Mouse (Mus musculus) embryonic facial prominence, embryonic 11.5 days (tissue): ENCODE results near the gene Cfap99. TPM values are rescaled to one million over a fixed set of nuclear protein-coding genes. Genes with fewer than 3 reads are reported as not detected.

Experiments used
- ATAC-seq: fragments of 200-750 bp; cut with Nextera tagmentation; replicated peaks from 2 replicates; pipeline ENCODE4 v1.8.0; 2017; ENCODE audit warnings: low read depth; ENCODE audit not compliant: insufficient number of reproducible peaks, low FRiP score, low TSS enrichment
- DNase-seq: peaks from one replicate; pipeline ENCODE4 v3.0.0-alpha.2; 2015; ENCODE audit warnings: low spot score
- H3K27ac ChIP-seq: fragments of 300-500 bp; sonication (generic); replicated peaks from 2 replicates; pipeline ENCODE4 v1.5.1; 2014; ENCODE audit warnings: mild to moderate bottlenecking, low read depth, low read length, control low read depth
- H3K27me3 ChIP-seq: fragments of 300-500 bp; sonication (generic); 2 replicates; pipeline ENCODE4 v1.6.1; 2014; ENCODE audit warnings: mild to moderate bottlenecking, low read length, moderate library complexity, mixed read lengths; ENCODE audit not compliant: control insufficient read depth, insufficient read depth
- H3K36me3 ChIP-seq: fragments of 300-500 bp; sonication (generic); replicated peaks from 2 replicates; pipeline ENCODE4 v1.6.1; 2014; ENCODE audit warnings: low read depth, mild to moderate bottlenecking, low read length, moderate library complexity, mixed read lengths; ENCODE audit not compliant: control insufficient read depth, insufficient read depth
- H3K4me1 ChIP-seq: fragments of 300-500 bp; sonication (generic); 2 replicates; pipeline ENCODE4 v1.6.1; 2014; ENCODE audit warnings: low read length, mixed read lengths; ENCODE audit not compliant: control insufficient read depth, insufficient read depth
- H3K4me2 ChIP-seq: fragments of 300-500 bp; sonication (generic); 2 replicates; pipeline ENCODE4 v1.6.1; 2014; ENCODE audit warnings: low read depth, mild to moderate bottlenecking, control low read depth, low read length, moderate library complexity
- H3K4me3 ChIP-seq: fragments of 300-500 bp; sonication (generic); 2 replicates; pipeline ENCODE4 v1.5.1; 2014; ENCODE audit warnings: low read depth, low read length, control low read depth
- H3K9ac ChIP-seq: fragments of 300-500 bp; sonication (generic); replicated peaks from 2 replicates; pipeline ENCODE4 v1.6.1; 2014; ENCODE audit warnings: mild to moderate bottlenecking, control low read depth, low read length
- H3K9me3 ChIP-seq: fragments of 300-500 bp; sonication (generic); replicated peaks from 2 replicates; pipeline ENCODE4 v1.6.1; 2016; ENCODE audit warnings: mild to moderate bottlenecking, low read length, inconsistent platforms, mixed read lengths; ENCODE audit not compliant: control insufficient read depth
- WGBS: fragments of 180-500 bp; shearing (Covaris S2); extraction: QIAGEN DNeasy Blood & Tissue Kit; methylation state at CpG from one replicate; pipeline ENCODE4 v1.1.7; 2014; 5-methylcytosine and 5-hydroxymethylcytosine counted together
- polyA plus RNA-seq: library from polyadenylated mRNA; unstranded; fragments of >200 nt; fragmentation: Nextera tagmentation; extraction: Ambion mirVana; gene quantifications from 2 replicates; pipeline ENCODE4 v1.2.1, GENCODE M21; 2014

Cfap99 gene
- polyA plus RNA-seq, 1 experiment from 2014 or later, result not detected

- 81% methylated on average over 5 of the region's 5 CpGs for WGBS
- no peak overlapping the region for H3K9ac ChIP-seq
- no peak overlapping the region for H3K27ac ChIP-seq
- no peak overlapping the region for H3K4me2 ChIP-seq
- DNase-seq (no peak), ATAC-seq (no peak)
- no peaks in the 10 kb centered on the region for H3K36me3 ChIP-seq
- no peaks in the 10 kb centered on the region for H3K9me3 ChIP-seq
- no peaks in the 10 kb centered on the region for H3K4me1 ChIP-seq
- no peak overlapping the region for H3K4me3 ChIP-seq
- peaks cover 31% of the 10 kb centered on the region for H3K27me3 ChIP-seq
Observed at GRCm38 (mm10) chr5:34283355-34283754, 5.0 kb upstream of the Cfap99 start.

- H3K9me3 ChIP-seq, result no peaks in the 10 kb centered on the region
- WGBS, result 33% methylated on average over 3 of the region's 3 CpGs
- H3K4me1 ChIP-seq, result no peaks in the 10 kb centered on the region
- no peak overlapping the region for H3K27ac ChIP-seq
- no peaks in the 10 kb centered on the region for H3K36me3 ChIP-seq
- no peak overlapping the region for H3K4me3 ChIP-seq
- H3K4me2 ChIP-seq, result no peak overlapping the region
- H3K9ac ChIP-seq, result no peak overlapping the region
- no peak for DNase-seq
- H3K27me3 ChIP-seq, result peaks cover 36% of the 10 kb centered on the region
- ATAC-seq, result no peak
Observed at GRCm38 (mm10) chr5:34284156-34284750, 4.1 kb upstream of the Cfap99 start.

DNA sequence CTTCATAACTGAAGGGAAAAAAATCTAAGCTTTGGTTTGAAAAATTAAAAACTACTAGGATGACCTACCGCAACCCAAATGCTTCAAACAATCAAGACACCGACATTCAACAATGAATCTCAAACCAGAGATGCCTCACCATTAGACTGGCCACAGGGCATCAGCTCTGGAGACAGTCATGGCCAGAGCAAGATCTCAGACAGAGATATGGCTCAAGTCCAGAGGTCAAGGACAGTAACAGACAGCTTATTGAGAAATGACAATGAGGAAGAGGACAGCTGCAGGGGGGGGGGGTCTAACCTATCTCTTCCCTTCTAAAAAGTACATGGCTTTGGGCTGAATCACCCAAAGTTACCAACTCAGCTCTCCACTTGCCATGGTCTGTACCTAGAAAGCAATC lies 3.1 kb upstream of the Cfap99 start:
- Histone ChIP-seq H3K9me3 (no peaks in the 10 kb centered on the region), H3K4me2 (no peak overlapping the region), H3K4me1 (no peaks in the 10 kb centered on the region), H3K36me3 (no peaks in the 10 kb centered on the region), H3K9ac (no peak overlapping the region), H3K27ac (no peak overlapping the region), H3K4me3 (no peak overlapping the region), H3K27me3 (peaks cover 39% of the 10 kb centered on the region)
- no peak for DNase-seq
- no peak for ATAC-seq
- 85% methylated on average over 2 of the region's 2 CpGs for WGBS

GRCm38 (mm10) chr5:34286516-34286915 lies 1.9 kb upstream of the Cfap99 start:
- no peaks in the 10 kb centered on the region for H3K9me3 ChIP-seq
- no peaks in the 10 kb centered on the region for H3K36me3 ChIP-seq
- no peaks in the 10 kb centered on the region for H3K4me1 ChIP-seq
- peak overlapping the region; percentile 59 for H3K4me3 ChIP-seq
- no peak overlapping the region for H3K27ac ChIP-seq
- H3K27me3 ChIP-seq, result peaks cover 39% of the 10 kb centered on the region
- peak overlapping the region; percentile 95; the same call in 1 of the 2 replicates for H3K4me2 ChIP-seq
- DNase-seq, result no peak
- no peak overlapping the region for H3K9ac ChIP-seq
- no peak for ATAC-seq
- under 1% methylated on average over 11 of the region's 11 CpGs for WGBS

- H3K36me3 ChIP-seq, result no peaks in the 10 kb centered on the region
- H3K4me3 ChIP-seq, result peak overlapping the region; percentile 59
- ATAC-seq (no peak), DNase-seq (no peak)
- H3K4me1 ChIP-seq, result no peaks in the 10 kb centered on the region
- no peak overlapping the region for H3K9ac ChIP-seq
- H3K9me3 ChIP-seq, result no peaks in the 10 kb centered on the region
- H3K27me3 ChIP-seq, result peaks cover 39% of the 10 kb centered on the region
- WGBS, result 1% methylated on average over 54 of the region's 54 CpGs
- no peak overlapping the region for H3K27ac ChIP-seq
- H3K4me2 ChIP-seq, result peak overlapping the region; percentile 95
Observed at GRCm38 (mm10) chr5:34287001-34287837, 1.2 kb upstream of the Cfap99 start.

DNA sequence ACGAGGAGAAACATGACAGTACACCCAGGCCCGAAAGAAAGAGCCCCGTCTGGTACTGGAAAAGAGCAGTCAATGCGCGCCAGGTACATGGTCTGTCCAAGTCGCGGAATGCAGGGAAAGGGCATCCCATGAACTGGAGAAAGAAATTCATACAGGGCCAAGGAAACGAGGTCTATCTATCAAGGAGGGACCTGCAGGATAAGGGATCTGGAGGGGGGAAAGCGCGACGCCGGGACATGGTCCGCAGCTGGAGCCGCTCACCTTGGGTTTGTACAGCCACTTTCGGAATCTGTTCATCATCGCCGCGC lies 608 bp upstream of the Cfap99 start:
- no peaks in the 10 kb centered on the region for H3K4me1 ChIP-seq
- H3K36me3 ChIP-seq, result no peaks in the 10 kb centered on the region
- H3K27me3 ChIP-seq, result peaks cover 39% of the 10 kb centered on the region
- peak overlapping the region; percentile 32; the same call in 1 of the 2 replicates for H3K9ac ChIP-seq
- no peak overlapping the region for H3K27ac ChIP-seq
- WGBS, result 1% methylated on average over 18 of the region's 18 CpGs
- ATAC-seq (no peak), DNase-seq (no peak)
- H3K4me2 ChIP-seq, result peak overlapping the region; percentile 95
- no peaks in the 10 kb centered on the region for H3K9me3 ChIP-seq
- peak overlapping the region; percentile 59 for H3K4me3 ChIP-seq

DNA sequence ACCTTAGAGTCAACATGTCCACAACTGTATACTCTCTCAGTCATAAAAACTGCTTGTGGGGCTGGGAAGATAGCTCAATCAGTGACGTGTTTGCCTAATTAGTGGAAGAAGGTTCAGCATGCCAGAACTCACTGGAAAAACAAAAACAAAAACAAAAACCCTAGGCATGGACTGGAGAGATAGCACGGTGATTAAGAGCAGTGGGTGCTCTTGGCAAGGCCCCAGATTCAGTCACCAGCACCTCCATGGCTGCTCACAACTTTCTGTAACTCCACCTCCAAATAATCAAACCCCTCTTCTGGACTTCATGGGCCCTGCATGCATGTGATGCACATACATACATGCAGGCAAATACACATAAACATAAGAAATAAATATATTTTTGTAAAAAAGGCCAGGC lies 886 bp downstream of the Cfap99 start:
- DNase-seq (no peak), ATAC-seq (no peak)
- H3K4me3 ChIP-seq, result no peak overlapping the region
- no peak overlapping the region for H3K4me2 ChIP-seq
- whole genome bisulfite sequencing, result 63% methylated on average over 2 of the region's 2 CpGs
- no peak overlapping the region for H3K9ac ChIP-seq
- H3K27me3 ChIP-seq, result peaks cover 39% of the 10 kb centered on the region
- no peaks in the 10 kb centered on the region for H3K9me3 ChIP-seq
- H3K27ac ChIP-seq, result no peak overlapping the region
- H3K4me1 ChIP-seq, result no peaks in the 10 kb centered on the region
- no peaks in the 10 kb centered on the region for H3K36me3 ChIP-seq

GRCm38 (mm10) chr5:34293363-34293762 lies 5.0 kb downstream of the Cfap99 start:
- 77% methylated on average over 6 of the region's 6 CpGs for WGBS
- H3K36me3 ChIP-seq, result no peaks in the 10 kb centered on the region
- no peak overlapping the region for H3K9ac ChIP-seq
- no peaks in the 10 kb centered on the region for H3K9me3 ChIP-seq
- H3K4me2 ChIP-seq, result no peak overlapping the region
- no peak for DNase-seq
- H3K4me1 ChIP-seq, result no peaks in the 10 kb centered on the region
- no peak overlapping the region for H3K27ac ChIP-seq
- ATAC-seq, result no peak
- no peak overlapping the region for H3K4me3 ChIP-seq
- peaks cover 8% of the 10 kb centered on the region for H3K27me3 ChIP-seq
